Mouse (Mus musculus) adrenal gland (tissue): ENCODE data around the gene Gapt.
"Not testable (repeated sequence)": the region's sequence is repeated elsewhere in the genome, so short reads cannot be mapped to it uniquely, and the experiment has no call there.

Source experiments
- intact Hi-C: fragments of 180-260 bp; cut with DNase I; formaldehyde crosslinking; loops from one replicate; pipeline ENCODE4 v1.15.1; 2025
- long read RNA-seq, 2 experiments: library from polyadenylated mRNA; unstranded; transcript quantifications; one replicate each; pipeline ENCODE4 v2.0.0; 2020; ENCODE audit warnings: borderline replicate concordance in 1 of 2; ENCODE audit not compliant: insufficient replicate concordance in 1 of 2

The Gapt gene
- long read RNA-seq, experiment 1, result 0 reads
- long read RNA-seq, experiment 2, result 0 reads

DNA sequence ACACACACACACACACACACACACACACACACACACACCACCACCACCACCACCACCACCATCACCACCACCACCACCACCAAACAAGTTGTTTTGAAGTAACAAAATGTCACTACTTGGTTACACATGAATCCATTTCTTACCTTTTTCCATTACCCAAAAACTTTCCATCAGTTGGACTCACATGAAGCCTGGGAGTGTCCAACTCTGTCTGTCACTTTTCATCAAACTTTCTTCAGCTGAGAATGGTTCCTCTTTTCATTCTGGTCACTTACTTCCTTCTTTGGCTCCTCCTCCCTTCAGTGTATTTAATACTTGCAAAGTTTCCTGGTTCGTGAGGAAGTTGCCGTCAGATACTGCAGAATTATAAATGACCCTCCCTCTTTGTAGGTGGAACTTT, at the start of gene Gapt:
Gene Gapt, minus strand, starts transcription at position 259 of the 400 bp plus-strand sequence.
- intact Hi-C loops, result no loop called here

DNA sequence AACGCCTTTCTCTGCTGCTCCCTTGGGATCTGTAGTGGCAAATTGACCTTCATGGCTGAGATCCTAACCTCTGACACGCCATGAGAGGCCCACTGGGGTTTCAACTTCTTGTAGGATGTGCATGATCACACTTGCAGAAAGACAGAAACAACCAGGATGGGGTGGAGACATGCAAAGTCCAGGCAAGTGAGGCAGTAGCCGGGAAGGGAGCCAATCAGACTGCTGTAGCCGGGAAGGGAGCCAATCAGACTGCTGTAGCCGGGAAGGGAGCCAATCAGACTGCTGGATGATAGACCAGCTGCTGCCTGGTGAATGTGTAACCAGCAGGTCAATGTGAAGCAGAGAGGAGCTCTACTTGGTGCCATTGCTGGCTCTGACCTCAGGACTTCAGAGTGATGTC, 49.2 kb upstream of the Gapt start:
- intact Hi-C loops, result no loop called here

DNA sequence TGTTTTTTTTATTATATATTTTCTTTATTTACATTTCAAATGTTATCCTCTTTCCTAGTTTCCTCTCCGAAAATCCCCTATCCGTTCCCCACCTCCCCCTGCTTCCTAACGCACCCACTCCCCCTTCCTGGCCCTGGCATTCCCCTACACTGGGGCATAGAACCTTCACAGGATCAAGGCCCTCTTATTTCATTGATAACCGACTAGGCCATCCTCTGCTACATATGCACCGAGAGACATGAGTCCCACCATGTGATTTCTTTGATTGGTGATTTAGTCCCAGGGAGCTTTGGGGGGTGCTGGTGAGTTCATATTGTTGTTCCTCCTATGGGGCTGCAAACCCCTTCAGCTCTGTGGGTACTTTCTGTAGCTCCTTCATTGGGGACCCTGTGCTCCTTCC, 47.7 kb upstream of the Gapt start:
- intact Hi-C loops, result not testable (repeated sequence)

DNA sequence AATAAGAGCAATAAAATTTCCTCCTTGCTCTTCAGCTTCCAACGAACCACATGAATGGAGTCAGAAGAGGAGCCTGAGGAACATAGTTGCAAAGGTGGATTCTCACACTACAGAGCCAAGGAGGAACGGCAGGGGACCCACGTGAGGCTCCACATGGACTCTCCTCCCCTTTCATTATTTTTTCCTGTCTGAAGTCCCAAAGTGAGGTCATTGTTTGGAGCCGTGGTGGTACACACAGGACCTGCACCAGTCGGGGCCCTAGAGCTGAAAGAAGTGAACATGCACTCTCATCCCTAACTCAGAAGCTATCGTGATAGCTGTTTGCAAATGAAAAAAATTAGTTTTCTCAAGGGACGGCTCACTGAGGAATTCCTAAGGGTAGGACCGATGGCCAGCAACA, 47.1 kb upstream of the Gapt start:
- intact Hi-C loops, result no loop called here

DNA sequence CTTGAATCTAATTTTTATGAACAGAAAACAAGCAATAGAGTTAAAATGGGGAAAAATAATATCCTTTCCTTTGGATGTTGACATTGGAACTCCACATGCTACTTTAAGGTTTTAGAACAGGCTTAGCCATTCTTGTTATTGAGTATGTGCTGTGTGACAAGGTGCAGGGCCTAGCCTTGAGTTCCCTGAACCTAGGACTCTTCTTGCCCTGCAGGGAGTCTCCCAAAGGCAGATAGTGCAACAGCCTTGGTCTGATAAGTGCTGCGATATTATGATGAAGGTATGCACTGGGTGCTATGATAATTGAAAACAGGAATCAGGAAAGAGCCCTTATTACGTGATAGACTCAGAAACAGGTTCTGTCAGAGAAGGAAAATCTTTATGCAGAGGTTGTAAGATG, 44.9 kb upstream of the Gapt start:
- intact Hi-C loops, result no loop called here

DNA sequence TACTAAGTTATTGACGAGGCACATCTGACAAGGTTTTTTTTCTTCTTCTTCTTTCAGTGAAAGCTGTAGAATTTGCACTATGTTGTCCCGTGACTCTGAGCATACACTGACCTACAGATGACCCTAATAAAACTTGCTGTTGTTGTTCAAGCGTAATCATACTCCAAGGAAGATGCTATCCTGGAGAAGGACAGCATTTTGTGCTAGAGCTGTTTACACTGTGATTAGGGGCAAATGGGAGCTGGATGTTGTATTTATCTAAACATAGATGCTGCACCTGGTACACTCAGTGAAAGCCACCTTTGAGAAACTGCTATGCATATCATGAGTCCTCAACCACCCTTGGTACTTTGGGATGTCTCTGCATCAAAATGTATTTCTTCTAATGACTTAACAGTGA, 44.4 kb upstream of the Gapt start:
- intact Hi-C loops, result no loop called here

DNA sequence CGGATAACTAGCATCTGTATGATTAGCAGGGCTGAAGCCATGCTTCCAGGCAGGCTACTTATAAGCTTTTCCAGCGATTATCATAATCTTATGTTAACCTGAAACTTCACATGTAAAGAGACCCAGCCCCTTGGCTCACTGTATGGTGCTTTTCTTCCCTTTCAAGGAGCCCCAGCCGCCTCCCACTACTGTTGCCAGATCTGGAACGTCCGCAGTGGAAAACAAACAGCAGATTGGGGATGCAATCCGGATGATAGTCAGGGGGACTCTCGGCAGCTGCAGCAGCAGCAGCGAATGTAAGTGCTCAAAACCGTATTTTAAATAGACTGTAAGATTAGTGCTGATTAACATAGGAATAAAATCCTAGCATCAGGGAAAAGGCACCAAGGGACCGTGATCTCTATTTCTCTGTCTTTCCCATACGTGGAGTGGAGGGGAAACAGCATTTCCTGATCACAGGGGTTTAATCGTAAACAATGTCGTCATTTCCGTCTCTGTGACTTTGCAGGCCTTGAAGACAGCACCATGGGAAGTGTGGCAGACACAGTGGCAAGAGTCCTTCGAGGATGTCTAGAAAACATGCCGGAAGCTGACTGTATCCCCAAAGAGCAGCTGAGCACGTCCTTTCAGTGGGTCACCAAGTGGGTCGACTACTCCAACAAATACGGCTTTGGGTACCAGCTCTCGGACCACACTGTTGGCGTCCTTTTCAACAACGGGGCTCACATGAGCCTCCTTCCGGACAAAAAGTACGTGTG, 41.7 kb upstream of the Gapt start:
- intact Hi-C loops, result loop anchor here (10.0 kb wide), 2 partner anchors 136 to 356 kb away; no protein-coding TSS in a partner anchor

DNA sequence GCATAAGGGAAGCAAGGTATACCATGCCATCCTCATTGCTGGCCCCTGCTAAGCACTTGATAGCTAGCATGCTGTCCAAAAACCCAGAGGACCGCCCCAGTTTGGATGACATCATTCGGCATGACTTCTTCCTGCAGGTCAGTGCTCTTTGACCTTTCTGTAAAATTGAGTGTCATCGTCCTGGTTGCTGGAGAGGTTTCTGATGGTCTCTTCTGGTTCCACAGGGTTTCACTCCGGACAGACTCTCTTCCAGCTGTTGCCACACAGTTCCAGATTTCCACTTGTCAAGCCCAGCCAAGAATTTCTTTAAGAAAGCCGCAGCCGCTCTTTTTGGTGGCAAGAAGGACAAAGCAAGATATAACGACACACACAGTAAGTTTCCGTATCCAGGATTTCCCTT, 40.8 kb upstream of the Gapt start:
- intact Hi-C loops, result loop anchor here (10.0 kb wide), 2 partner anchors 137 to 357 kb away; no protein-coding TSS in a partner anchor

DNA sequence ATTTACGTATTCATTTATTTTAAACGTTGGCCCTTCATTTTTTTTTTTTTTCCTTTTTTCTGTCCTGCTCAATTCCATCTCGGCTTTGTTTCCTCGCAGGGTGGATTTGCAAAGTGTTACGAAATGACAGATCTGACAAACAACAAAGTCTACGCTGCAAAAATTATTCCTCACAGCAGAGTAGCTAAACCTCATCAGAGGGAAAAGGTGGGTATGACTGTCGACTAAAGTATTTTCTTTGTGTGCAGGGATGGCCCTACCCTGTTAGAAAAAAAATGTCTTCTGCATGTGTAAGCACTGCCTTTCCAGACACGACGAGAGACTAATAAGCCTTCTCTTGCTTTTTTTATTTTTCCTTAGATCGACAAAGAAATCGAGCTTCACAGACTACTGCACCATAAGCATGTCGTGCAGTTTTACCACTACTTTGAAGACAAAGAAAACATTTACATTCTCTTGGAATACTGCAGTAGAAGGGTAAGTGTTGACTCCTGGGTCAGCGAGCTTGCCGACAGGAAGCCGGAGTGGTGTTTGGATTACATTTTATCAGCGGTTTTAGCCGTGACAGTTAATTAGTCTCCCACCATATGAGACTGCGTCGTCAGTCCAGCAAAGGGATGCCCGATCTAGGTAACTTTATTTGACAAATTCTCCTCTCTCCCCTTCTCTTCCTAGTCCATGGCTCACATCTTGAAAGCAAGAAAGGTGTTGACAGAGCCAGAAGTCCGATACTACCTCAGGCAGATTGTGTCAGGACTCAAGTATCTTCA, 39.1 kb upstream of the Gapt start:
- intact Hi-C loops, result loop anchor here (10.0 kb wide), 2 partner anchors 139 to 359 kb away; no protein-coding TSS in a partner anchor

DNA sequence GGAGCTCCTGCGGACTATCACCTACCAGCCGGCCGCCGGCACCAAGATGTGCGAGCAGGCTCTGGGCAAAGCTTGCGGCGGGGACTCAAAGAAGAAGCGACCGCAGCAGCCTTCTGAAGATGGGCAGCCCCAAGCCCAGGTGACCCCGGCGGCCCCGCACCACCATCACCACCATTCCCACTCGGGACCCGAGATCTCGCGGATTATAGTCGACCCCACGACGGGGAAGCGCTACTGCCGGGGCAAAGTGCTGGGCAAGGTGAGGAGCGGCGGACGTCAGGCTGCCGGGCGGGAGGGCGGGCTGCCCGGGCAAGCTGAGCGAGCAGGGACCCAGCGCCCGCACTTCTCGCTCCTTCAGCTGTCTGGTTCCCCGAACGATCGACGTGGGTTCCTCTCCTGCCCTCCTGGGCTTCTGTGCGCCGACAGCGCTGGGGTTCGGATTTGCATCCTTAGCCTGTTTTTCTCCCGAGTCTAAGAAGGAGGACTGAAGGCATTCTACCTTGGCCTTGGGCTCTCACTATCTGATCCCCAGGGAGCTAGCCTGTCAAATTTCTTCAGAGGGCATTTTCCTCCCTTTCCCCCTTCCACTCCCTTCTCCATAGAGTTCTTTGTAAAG, 38.3 kb upstream of the Gapt start:
- intact Hi-C loops, result loop anchor here (10.0 kb wide), 2 partner anchors 140 to 360 kb away; no protein-coding TSS in a partner anchor

DNA sequence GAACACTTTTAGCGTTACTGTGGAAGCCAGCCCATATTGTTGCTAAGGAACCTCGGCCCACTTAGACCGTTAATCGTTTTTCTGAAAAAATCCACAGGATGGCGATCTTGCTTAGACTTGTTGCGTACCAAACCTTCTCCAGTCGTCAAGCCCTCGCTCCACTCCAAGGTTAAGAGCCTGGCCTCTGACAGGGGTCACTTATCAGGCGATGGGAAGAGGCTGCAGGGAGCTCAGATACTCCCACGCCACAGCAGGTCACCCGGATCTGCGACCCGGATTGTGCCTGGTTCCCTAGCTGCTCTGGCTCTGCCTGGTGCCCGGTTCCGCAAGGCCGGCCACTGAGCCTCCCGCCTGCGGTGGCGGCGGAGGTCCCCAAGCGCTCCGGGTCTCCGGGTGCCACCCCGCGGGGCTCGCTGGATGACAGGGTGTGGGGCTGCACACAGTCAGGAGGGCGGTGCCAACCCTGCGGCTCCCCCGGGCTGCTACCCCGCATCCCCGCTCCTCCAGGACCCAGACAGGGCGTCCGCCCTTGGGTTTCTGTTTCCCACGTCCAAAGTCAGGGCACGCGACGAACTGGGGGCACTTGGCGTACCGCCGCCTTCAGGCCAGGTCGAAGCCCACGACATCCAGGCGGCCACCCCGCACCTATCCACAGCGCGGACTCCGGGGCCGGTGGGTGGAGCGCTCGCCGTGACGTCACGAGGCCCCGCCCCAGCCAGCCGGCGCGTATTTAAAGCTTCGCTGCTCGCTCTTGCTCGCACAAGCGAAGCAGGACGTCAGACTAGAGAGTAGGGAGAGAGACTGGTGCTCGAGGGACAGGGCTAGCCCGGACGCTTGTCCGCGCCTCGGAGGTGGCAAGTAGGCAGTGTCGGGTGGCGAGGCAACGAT, 37.5 kb upstream of the Gapt start, which contains the start of gene Plk2:
Gene Plk2, plus strand, starts transcription at position 756 of the 888 bp plus-strand sequence.
- intact Hi-C loops, result loop anchor here (5.0 to 10.0 kb wide), 3 partner anchors 140 to 473 kb away; no protein-coding TSS in a partner anchor

DNA sequence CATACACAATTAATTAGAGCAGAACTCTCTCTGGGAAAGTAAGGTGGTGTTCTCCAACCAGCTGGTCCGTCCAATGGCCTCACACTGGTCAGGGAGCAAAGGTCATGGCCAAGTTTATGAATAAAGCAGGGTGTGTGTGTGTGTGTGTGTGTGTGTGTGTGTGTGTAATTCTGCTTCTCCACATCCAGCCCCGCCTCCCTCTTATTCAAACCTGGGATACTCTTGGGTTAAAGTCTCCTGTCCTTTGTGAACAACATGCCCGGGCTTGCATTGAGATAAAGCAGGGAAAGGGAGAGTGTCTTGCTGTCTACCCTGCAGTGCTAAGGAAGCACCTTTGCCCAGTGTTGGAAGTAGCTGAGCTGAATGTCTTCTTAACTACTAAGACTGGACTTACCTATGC, 35.6 kb upstream of the Gapt start:
- intact Hi-C loops, result loop anchor here (2.0 to 10.0 kb wide), 5 partner anchors 142 to 846 kb away; no protein-coding TSS in a partner anchor

DNA sequence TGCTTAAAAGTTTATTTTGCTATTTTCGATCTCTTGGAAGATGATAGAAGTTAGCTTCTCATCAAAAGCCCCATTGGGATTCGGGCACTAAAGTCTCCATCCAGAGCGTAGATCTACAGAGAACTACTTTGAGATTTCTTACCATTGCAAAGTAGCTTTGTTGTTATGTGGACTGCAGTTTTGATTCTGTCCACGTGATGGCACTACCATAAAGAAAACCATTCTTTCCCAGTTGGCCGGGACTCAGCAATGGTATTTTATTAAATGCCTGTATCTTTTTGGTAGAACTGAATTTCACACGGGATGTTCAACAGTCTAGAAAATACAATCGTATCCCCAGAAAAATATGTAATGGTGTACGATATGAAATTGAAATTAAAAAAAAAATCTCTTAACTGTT, 35.2 kb upstream of the Gapt start:
- intact Hi-C loops, result loop anchor here (2.0 to 10.0 kb wide), 5 partner anchors 143 to 847 kb away; no protein-coding TSS in a partner anchor

DNA sequence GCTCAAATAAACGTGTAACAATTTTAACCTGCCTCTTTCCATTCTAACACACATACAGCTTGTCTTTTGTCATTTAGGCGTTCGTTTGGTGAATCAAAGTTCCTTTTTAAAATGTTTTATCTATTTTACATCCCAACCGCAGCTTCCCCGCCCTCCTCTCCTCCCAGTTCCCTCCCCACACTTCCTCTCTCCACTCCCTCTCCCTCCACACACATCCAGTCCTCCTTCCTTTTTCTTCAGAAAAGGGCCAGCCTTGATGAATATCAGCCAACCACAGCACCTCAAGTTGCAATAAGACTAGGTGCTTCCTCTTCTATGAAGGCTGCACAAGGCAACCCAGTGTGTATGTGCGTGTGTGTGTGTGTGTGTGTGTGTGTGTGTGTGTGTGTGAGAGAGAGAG, 27.5 kb upstream of the Gapt start:
- intact Hi-C loops, result no loop called here

DNA sequence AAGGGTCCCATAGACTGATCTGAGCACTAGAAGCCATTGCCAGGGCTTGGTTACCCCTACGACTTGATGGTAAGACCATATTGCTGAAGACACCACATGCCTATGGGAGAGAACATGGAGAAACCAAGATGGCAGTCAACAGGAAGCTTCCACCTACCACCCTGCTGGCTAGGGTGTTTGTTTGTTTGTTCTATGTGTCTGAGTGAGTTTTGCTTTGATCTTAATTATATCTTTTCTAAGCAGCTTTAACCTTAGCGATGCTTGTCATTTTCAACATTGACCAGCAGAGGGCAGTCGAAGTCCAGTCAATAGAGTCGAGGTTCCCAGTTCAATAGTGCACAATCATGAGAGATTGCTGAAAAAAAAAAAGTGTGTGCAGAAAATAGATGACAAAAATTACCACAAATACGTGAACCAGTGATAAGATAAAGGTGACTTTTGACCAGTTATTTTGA, 25.5 kb upstream of the Gapt start:
- intact Hi-C loops, result no loop called here

DNA sequence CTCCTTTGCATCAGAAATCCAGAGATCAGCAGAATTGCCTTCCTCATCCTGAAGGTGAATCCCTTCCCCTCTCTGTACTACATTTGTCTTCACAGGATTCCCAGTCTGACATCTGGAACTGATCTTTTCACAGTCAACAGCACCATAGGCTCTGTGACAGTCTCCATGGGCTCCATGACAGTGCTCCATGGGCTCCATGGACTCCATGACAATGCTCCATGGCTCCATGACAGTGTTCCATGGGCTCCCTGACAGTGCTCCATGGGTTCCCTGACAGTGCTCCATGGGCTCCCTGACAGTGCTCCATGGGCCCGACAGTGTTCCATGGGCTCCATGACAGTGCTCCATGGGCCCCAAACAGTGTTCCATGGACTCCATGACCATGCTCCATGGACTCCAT, 12.7 kb upstream of the Gapt start:
- intact Hi-C loops, result loop anchor here (2.0 to 5.0 kb wide), 2 partner anchors 307 to 447 kb away; no protein-coding TSS in a partner anchor

DNA sequence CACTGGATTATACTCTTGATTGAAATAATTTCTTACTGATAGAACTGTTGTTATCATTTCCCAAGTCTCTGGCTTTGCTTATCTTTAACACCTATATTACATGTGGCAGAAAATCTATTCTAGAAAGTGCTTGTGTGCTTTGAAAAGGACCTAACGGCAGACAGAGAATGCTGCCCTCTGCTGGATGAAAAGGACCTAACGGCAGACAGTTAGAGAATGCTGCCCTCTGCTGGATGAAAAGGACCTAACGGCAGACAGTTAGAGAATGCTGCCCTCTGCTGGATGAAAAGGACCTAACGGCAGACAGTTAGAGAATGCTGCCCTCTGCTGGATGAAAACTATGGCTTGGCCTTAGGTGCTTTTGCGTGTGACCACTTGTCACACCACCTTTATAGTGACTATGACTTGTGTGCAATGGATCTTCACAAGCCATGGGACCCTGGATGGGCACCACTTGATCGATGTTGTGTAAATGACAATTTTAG, 11.6 kb upstream of the Gapt start:
- intact Hi-C loops, result loop anchor here (2.0 to 5.0 kb wide), 2 partner anchors 306 to 446 kb away; no protein-coding TSS in a partner anchor

DNA sequence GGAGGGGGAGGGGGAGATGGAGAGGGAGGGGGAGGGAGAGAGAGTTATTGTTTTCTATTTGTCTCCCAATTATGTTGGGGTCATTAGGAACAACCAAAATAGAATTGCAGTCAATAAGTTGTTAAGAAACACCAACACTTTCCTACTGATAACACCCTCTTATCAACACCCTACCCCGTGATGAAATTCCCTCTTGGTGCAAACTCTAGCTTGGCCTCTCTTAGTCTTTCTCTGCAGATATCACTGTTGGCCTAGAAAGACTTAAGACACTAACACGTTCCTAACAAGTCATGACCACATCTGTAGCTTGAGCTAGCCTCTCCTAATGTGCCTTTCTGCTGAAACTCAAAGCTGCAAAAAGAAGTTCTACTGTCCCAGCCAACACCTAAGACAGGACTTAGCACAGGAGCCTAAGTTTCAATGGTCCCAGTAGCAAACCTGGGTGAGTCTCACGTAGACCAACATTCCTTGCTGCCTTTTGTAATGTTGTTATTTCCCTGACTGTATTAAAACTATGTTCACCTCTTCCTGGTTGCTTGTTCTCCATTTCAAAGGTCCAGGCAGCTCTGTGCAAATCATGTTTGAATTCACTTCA, 11.1 kb upstream of the Gapt start:
- intact Hi-C loops, result loop anchor here (2.0 to 5.0 kb wide), 2 partner anchors 305 to 446 kb away; no protein-coding TSS in a partner anchor

DNA sequence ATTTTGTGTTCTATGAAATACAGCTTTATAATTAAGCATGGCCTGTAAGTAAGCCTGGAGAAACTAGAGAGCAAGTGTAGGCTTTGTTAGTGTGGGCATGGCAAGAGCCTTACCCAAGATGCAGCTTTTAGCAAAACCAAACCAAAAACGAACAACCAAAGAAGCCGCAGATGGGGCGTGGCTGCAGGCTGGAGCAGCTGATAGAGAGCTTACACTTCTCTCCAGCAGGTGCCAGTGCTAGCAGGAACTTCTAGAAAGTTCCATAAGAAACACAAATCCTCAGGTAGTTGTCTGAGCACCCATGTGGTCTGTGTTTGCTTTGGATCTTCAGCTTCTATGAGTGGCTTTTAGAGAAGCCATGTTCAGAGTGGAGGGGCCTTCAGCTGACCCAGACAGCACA, 9.5 kb upstream of the Gapt start:
- intact Hi-C loops, result loop anchor here (5.0 kb wide), 1 partner anchor 444 kb away; no protein-coding TSS in a partner anchor

DNA sequence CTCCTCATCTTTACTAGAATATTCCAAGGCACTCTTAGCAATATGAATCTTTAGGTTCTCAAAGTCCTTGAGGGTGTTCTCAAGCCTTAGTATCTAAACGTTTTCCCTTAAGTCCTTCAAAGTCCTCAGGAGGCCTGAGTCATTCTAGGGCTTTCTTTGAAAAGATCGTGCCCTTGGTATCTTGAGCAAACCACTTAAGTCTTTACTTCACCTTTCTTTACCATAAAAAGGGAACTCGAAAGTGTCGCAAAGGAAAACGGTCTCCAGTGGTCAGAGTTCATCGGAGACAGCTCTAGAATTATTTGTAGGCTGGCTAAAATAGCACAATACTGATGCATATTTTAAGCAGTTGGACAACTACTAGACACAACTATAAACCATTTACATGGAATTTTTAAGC, 6.7 kb upstream of the Gapt start:
- intact Hi-C loops, result no loop called here
